Mouse (Mus musculus) cerebellum, adult 2 months (tissue): Measurements from ENCODE around the gene Srrm3. TPM values are rescaled to one million over a fixed set of nuclear protein-coding genes. Genes with fewer than 3 reads are reported as not detected.

Source experiments
- DNase-seq, 2 experiments: peaks; one replicate each; pipeline ENCODE4 v3.0.0; 2021
- H3K27ac ChIP-seq: fragments of 200-500 bp; 2 replicates; pipeline ENCODE4 v1.5.1; 2012; ENCODE audit warnings: low read length, control low read depth, inconsistent platforms; ENCODE audit not compliant: insufficient read depth
- H3K27me3 ChIP-seq: fragments of 200-500 bp; 2 replicates; pipeline ENCODE4 v1.6.1; 2012; ENCODE audit warnings: inconsistent platforms, mild to moderate bottlenecking, low read length, moderate library complexity; ENCODE audit not compliant: control insufficient read depth, insufficient read depth
- H3K4me1 ChIP-seq: fragments of 200-500 bp; 2 replicates; pipeline ENCODE4 v1.6.1; 2011; ENCODE audit warnings: low read length; ENCODE audit not compliant: control insufficient read depth, insufficient read depth
- H3K4me3 ChIP-seq: fragments of 200-500 bp; replicated peaks from 2 replicates; pipeline ENCODE3; 2011; ENCODE audit warnings: mild to moderate bottlenecking, low read depth, low read length, control low read depth; ENCODE audit not compliant: insufficient read depth
- CTCF ChIP-seq: fragments of 200-500 bp; IDR thresholded peaks from 2 replicates; pipeline ENCODE4 v1.5.1; 2011; ENCODE audit warnings: low read depth, mild to moderate bottlenecking, control low read depth, low read length, moderate library complexity, borderline replicate concordance; ENCODE audit not compliant: insufficient read depth
- POLR2A ChIP-seq: fragments of 200-500 bp; IDR thresholded peaks from 2 replicates; pipeline ENCODE4 v1.6.1; 2011; ENCODE audit warnings: low read length, control low read depth, borderline replicate concordance; ENCODE audit not compliant: insufficient read depth
- WGBS: fragments of 180-500 bp; shearing (Covaris S2); methylation state at CpG from one replicate; pipeline ENCODE4 v1.1.7; 2018; 5-methylcytosine and 5-hydroxymethylcytosine counted together
- polyA plus RNA-seq: library from polyadenylated mRNA; depleted of rRNA; stranded (reverse); fragments of >200 nt; gene quantifications from 2 replicates; pipeline ENCODE4 v1.2.3, GENCODE M21; 2012

Srrm3 gene
- polyA plus RNA-seq, 1 experiment = 123 TPM

GRCm38 (mm10) chr5:135892589-135893351, 86.1 kb downstream of the Srrm3 start:
- Histone ChIP-seq H3K4me1 (no peaks in the 10 kb centered on the region), H3K27me3 (no peaks in the 10 kb centered on the region; the same call in 1 of the 2 replicates), H3K27ac (no peak overlapping the region), H3K4me3 (no peak overlapping the region)
- TF ChIP-seq POLR2A = no peak
- no peak for TF ChIP-seq CTCF
- 57% methylated on average over 9 of the region's 9 CpGs for WGBS
- no peak for DNase-seq

DNA sequence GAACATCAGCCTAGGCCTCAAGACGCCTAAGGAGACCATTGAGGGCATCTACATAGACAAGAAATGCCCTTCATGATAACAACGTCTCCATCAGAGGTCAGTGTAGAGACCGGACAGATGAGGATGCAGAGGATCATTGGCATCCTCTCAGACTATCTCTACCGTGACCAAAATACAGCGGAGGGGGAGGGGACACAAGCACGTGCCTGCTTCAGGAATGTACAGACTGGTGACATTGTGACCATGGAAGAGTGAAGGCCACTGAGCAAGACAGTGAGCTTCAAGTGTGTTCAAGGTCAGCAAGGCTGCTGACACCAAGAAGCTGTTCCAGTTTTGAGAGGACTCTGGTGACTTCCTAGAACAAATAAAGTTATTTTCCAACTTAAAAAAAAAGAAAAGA, 88.3 kb downstream of the Srrm3 start:
- Histone ChIP-seq H3K4me3 (no peak overlapping the region), H3K4me1 (no peaks in the 10 kb centered on the region), H3K27ac (no peak overlapping the region), H3K27me3 (no peaks in the 10 kb centered on the region)
- 66% methylated on average over 6 of the region's 6 CpGs for WGBS
- TF ChIP-seq POLR2A = no peak
- no peak for TF ChIP-seq CTCF
- DNase-seq = no peak

- no peak for TF ChIP-seq POLR2A
- TF ChIP-seq CTCF = peak; percentile 55; the same call in 1 of the 2 replicates
- Histone ChIP-seq H3K4me3 (no peak overlapping the region), H3K27ac (no peak overlapping the region), H3K27me3 (no peaks in the 10 kb centered on the region), H3K4me1 (no peaks in the 10 kb centered on the region)
- peak; percentile 48 for DNase-seq
- WGBS = 14% methylated on average over 3 of the region's 3 CpGs
Observed at GRCm38 (mm10) chr5:135898028-135898427, 91.3 kb downstream of the Srrm3 start.

- Histone ChIP-seq H3K27ac (no peak overlapping the region), H3K4me1 (no peaks in the 10 kb centered on the region), H3K27me3 (no peaks in the 10 kb centered on the region), H3K4me3 (no peak overlapping the region)
- TF ChIP-seq CTCF = no peak
- no peak for TF ChIP-seq POLR2A
- whole genome bisulfite sequencing = 80% methylated on average over 4 of the region's 4 CpGs
- DNase-seq = no peak
Observed at GRCm38 (mm10) chr5:135898995-135899394, 92.3 kb downstream of the Srrm3 start.

DNA sequence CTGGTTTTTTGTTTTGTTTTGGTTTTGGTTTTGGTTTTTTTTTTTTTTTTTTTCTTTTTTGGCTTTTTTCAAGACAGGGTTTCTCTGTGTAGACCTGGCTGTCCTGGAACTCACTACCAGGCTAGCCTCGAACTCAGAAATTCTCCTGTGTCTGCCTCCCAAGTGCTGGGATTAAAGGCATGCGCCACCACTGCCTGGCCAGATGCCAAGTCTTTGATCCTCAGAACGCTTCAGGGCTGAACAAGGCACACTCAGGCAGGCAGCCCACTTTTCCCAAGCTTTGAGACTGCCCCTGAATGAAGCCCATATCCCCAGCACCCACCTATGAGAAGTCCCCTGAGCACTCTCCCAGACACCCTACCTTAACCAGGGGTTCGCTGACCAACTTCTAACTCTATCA, 93.1 kb downstream of the Srrm3 start:
- 50% methylated on average over 4 of the region's 4 CpGs for WGBS
- no peak overlapping the region for H3K27ac ChIP-seq
- peak in 1 of 2 experiments; percentile 12 for DNase-seq
- H3K27me3 ChIP-seq = no peaks in the 10 kb centered on the region
- no peak for TF ChIP-seq POLR2A
- no peak for TF ChIP-seq CTCF
- no peak overlapping the region for H3K4me3 ChIP-seq
- H3K4me1 ChIP-seq = no peaks in the 10 kb centered on the region

GRCm38 (mm10) chr5:135900701-135901100, 94.0 kb downstream of the Srrm3 start:
- TF ChIP-seq CTCF = peak; percentile 40
- TF ChIP-seq POLR2A = no peak

DNA sequence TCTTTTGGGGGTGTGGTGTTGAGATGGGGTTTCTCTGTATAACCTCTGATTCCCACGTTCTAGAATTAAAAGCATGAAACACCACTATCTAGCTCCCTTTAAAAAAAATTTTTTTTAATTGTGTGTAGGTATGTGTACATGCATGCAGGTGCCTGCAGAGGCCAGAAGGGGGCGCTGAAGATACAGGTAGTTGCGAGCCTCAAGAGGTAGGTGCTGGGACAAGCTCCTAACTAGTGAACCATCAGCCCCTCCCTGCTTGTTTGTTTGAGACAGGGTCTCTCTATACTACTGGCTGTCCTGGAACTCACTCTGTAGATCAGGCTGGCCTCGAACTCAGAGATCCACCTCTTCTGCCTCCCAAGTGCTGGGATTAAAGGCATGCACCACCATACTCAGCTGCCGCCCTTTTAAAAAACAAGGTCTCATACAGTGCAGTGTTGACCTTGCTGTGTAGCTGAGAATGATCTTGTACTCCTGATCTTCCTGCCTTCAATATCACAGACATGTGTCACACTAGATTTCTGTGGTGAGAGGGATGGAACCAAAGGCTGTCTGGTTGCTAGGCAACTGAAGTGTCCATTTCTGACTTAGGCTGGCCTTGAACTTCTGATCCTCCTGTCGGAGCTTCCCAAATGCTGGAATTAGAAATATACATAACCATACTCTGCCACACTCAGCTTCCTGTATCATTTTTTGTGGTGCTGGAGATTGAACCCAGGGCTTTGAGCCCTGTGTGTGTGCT, 94.8 kb downstream of the Srrm3 start:
- Histone ChIP-seq H3K27me3 (no peaks in the 10 kb centered on the region), H3K4me1 (no peaks in the 10 kb centered on the region), H3K27ac (no peak overlapping the region), H3K4me3 (no peak overlapping the region)
- TF ChIP-seq POLR2A (no peak), CTCF (no peak)
- peak in 1 of 2 experiments; percentile 22 for DNase-seq
- WGBS = 74% methylated on average over 6 of the region's 6 CpGs

More at GRCm38 (mm10) chr5:135900701-135901100, 94.0 kb downstream of the Srrm3 start:
- Histone ChIP-seq H3K4me3 (no peak overlapping the region), H3K27ac (no peak overlapping the region), H3K4me1 (no peaks in the 10 kb centered on the region), H3K27me3 (no peaks in the 10 kb centered on the region)
- DNase-seq = peak in 1 of 2 experiments; percentile 17
- 83% methylated on average over 3 of the region's 3 CpGs for WGBS

DNA sequence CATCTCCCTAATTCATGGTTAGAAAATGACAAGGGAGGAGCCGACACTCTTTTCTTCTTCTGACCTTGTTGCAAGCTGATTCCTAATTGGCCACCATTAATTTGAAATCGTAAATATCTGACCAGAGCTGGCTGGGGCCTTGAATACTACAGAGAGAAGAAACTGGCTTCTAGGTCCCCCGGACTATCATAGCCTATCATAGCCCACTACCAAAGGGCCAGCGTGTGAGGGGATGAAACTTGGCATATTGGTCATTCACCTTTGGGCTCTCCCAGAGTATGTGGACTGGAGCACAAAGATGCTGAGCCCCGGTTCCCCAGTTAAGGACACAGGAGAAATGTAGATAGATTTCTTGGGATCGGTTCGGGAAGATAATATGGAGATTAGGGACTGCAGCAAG, 96.4 kb downstream of the Srrm3 start:
- Histone ChIP-seq H3K27ac (peak overlapping the region; percentile 85), H3K4me1 (peaks cover 8% of the 10 kb centered on the region), H3K27me3 (no peaks in the 10 kb centered on the region), H3K4me3 (peak overlapping the region; percentile 59)
- TF ChIP-seq POLR2A (no peak), CTCF (no peak)
- DNase-seq = no peak
- WGBS = 16% methylated on average over 7 of the region's 7 CpGs
